Mouse (Mus musculus): ENCODE data around the gene Lrfn3. TPM values are rescaled to one million over a fixed set of nuclear protein-coding genes. Genes with fewer than 3 reads are reported as not detected.
A peak's percentile ranks its signal among the peaks of the same experiment; 100 is the strongest.

Lrfn3 gene
- total and polyA plus RNA-seq, 3 experiments, result 8.2 to 37.6 (median 11.9) TPM

DNA sequence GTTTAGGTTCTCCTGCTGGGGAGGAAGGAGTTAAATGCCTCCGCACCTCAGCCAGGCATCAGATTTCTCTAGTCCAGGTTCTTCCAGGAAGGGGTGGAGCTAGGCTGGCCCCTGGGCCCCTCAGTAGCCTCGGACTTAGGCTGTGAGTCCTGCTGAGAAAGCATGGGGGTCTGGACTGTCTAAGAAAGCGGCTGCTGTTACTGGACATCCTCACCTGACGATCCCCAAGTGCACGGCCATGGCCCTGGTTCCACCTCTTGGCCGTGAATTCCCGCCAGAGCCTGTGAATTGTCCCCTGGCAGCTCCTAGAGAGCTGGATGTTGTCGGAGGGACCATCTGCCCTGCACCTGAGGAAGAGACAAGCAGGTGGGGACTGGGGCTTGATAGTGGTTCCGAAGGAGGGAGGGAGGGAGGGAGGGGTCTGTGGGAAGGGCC lies 47.8 kb downstream of the Lrfn3 start, which contains the start of gene Syne4:
TSS of gene Syne4 (plus strand) at position 87 of the 435 bp plus-strand sequence.
- DNase-seq, result no peak

DNA sequence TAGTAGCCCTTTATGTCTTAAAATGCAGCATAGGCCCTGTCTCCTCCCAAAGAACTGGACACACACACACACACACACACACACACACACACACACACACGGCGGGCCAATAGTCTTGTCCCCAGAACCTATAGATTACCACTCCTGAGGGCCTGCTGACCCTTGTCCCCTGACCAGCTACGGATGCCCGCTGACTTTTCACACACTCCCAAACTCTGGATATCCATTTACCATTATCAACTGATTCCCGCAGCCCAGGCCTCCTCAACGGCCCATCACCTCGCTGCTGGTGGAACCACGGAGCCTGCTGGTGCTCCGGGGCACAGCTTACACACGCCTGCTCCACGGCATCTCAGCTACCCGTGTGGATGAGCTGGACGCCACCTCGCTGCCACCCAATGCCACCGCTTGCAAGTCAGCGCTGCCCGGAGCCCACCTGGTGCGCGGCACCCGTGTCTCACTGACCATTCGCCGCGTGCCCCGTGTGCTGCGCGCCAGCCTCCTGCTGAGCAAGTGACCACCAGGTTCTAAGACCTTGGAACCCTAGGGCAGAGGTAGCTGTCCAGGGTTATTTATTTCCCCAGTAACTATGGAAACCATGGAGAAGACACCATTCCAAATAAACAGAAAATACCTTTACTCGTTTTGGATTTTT lies 48.8 kb downstream of the Lrfn3 start:
- DNase-seq, result no peak

DNA sequence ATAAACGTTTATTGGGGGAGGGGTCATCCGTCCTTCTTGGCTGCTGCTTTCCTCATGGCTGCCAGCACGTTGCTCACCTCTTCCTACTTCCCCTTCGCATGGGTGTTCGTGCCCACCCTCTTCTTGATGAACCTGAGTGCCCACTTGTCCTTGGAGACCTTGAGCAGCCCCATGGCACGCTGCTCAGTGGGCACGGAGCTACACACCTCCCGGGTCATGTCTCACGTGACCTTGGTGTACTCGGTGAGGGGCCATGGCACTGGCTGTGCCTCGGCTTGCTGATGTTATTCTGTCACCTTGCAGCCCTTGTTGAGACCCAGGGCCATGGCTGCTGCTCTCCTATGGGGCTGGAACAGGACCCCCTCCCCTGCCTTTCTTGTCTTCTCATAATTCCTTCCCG lies 52.4 kb downstream of the Lrfn3 start:
- DNase-seq, result no peak

DNA sequence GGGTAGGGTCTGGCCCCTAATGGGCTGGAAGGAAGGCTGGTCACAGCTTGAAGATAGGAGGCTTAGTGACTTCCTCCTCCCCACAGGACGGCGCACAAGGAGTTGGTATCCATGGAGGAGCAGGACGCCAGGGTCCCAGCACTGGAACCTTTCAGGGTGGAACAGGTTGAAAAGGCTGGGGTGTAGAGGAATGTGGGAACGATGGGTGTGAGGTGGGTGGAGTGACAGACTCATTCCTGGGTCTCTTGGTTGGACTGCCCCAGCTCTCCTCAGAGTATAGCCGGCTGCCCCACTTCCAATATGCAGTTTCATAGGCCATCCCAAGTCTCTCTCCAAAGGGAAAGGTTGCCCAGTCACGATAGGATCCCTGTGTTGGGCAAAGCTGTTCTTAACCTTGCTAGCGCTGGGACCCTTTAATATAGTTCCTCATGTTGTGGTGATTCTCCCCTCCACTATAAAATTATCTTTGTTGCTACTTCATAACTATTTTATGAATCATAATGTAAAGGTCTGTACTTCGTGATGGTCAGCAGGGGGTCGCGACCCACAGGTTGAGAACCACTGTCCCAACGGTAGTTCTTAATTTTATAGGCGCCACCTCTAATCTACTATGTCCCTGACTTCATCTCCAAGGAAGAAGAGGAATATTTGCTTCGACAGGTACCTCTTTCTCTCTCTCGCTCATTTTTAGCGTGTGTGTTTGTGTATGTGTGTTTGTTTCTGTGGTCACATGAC lies 53.0 kb downstream of the Lrfn3 start:
- DNase-seq, result no peak

DNA sequence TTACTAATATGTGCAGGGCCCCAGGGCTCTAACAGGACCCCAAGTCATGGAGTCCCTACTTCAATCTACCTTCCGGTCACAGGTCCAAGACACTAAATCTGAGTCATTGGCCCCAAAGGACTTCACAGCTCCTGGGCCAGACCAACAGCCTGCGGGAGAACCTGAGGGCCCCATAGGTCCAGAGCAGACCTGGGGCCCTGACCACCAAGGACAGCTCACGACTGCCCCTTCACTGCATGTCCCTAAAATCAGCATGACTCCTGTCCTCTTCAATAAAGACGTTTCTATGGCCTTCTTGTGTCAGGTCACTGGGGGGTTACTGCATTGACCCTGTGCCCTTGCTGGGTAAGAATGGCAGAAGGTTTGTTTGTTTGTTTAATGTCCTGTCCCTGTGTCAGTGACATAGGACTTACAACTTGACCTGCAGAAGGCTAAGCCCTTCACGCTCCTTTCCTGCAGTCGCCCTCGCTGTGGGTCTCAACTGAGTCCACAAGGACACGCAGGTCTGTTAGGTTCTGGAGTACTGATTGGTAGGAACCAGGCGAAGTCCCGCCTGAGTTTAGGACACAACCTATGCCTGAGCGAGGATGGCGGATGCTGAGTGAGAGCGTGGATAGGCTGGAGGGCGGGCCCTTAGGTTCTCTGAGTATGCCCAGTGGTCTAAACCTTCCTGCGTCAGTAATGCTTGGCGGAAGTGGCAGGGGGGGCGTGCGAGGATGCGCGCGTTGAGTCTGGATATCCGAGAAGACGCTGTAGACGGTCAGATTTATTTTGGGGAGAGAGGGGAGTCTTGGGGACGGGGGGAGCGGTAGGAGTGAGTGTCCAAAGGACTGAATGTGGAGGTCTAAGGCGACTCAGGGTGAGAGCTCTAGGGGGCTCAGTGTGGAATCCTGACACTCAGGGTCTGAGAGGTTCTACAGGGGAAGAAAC lies 54.2 kb downstream of the Lrfn3 start, which contains the start of gene Alkbh6:
TSS of gene Alkbh6 (plus strand) at position 642 of the 930 bp plus-strand sequence.
- DNase-seq, result peak; percentile 96

DNA sequence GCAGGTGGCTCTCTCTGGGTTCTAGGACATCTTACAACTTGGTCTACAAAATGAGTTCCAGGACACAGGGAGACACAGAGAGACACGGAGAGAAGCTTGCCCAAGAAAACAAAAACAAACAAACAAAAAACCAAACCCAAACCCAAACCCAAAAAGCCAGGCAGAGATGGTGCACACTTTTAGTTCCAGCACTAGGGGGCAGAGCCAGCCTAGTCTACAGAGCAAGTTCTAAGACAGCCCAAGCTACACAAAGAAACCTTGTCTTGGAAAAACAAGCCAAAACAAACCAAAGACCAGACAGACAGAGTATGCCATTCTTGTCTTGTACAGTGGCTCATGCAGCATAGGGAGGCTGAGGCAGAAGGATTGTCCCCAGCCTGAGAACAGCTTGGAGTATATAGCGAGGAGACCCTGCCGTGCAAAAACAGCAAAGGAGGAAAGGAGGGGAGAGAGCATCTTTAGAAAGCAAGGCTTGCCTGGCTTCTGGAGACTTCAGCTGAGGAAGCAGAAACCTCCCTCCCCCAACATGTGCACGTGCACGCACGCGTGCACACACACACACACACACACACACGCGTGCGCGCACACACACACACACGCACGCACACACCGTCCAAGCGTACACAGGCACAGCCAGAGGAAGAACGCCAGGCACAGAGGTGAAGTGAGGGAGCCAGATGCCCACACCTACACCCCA lies 56.3 kb downstream of the Lrfn3 start:
- DNase-seq, result no peak

Other genes with a start within 250 kb of the Lrfn3 start
Only the 30 nearest of the 31 such genes appear.
- gene Zfp146, start 193.0 kb downstream of the Lrfn3 start, total RNA-seq (2021), result 10 to 100 TPM; 45.7 to 52.1 TPM
- 2.2 and 2.5 TPM in 2 replicates for gene Zfp146, start 193.0 kb downstream of the Lrfn3 start, polyA plus RNA-seq (2012; rRNA removed)
- 100 to 1,000 TPM; 353 to 482 TPM for gene Cox7a1, start 178.6 kb downstream of the Lrfn3 start, total RNA-seq (2021)
- 27.2 and 28.9 TPM in 2 replicates for gene Cox7a1, start 178.6 kb downstream of the Lrfn3 start, polyA plus RNA-seq (2012; rRNA removed)
- gene Capns1, start 164.0 kb downstream of the Lrfn3 start, total RNA-seq (2021), result 100 to 1,000 TPM; 629 to 666 TPM
- gene Capns1, start 164.0 kb downstream of the Lrfn3 start, polyA plus RNA-seq (2012; rRNA removed), result 1,680 and 2,038 TPM in 2 replicates
- 10 to 100 TPM; 74.2 to 84.9 TPM for gene Polr2i, start 130.8 kb downstream of the Lrfn3 start, total RNA-seq (2021)
- 77.0 and 78.9 TPM in 2 replicates for gene Polr2i, start 130.8 kb downstream of the Lrfn3 start, polyA plus RNA-seq (2012; rRNA removed)
- 100 to 1,000 TPM in 1 of 2 experiments, 10 to 100 TPM in 1; 74.9 to 116 TPM for gene Tbcb, start 130.5 kb downstream of the Lrfn3 start, total RNA-seq (2021)
- gene Tbcb, start 130.5 kb downstream of the Lrfn3 start, polyA plus RNA-seq (2012; rRNA removed), result 40.3 and 41.9 TPM in 2 replicates
- not detected for gene Ovol3, start 127.0 kb downstream of the Lrfn3 start, total RNA-seq (2021)
- gene Ovol3, start 127.0 kb downstream of the Lrfn3 start, polyA plus RNA-seq (2012; rRNA removed), result not detected in 2 replicates
- not detected for gene Thap8, start 82.7 kb downstream of the Lrfn3 start, total RNA-seq (2021)
- gene Thap8, start 82.7 kb downstream of the Lrfn3 start, polyA plus RNA-seq (2012; rRNA removed), result 0.51 and 0.62 TPM in 2 replicates
- gene Wdr62, start 82.4 kb downstream of the Lrfn3 start, total RNA-seq (2021), result 1 to 10 TPM; 4.8 to 6.1 TPM
- gene Wdr62, start 82.4 kb downstream of the Lrfn3 start, polyA plus RNA-seq (2012; rRNA removed), result 16.3 and 17.6 TPM in 2 replicates
- gene Clip3, start 71.0 kb downstream of the Lrfn3 start, total RNA-seq (2021), result 10 to 100 TPM; 27.9 to 28.7 TPM
- 10.2 and 17.3 TPM in 2 replicates for gene Clip3, start 71.0 kb downstream of the Lrfn3 start, polyA plus RNA-seq (2012; rRNA removed)
- gene Alkbh6, start 54.1 kb downstream of the Lrfn3 start, total RNA-seq (2021), result 10 to 100 TPM; 57.8 to 73.6 TPM
- gene Alkbh6, start 54.1 kb downstream of the Lrfn3 start, polyA plus RNA-seq (2012; rRNA removed), result 276 and 312 TPM in 2 replicates
- gene Syne4, start 48.0 kb downstream of the Lrfn3 start, total RNA-seq (2021), result 10 to 100 TPM; 18.8 to 34.5 TPM
- gene Syne4, start 48.0 kb downstream of the Lrfn3 start, polyA plus RNA-seq (2012; rRNA removed), result 51.8 and 59.1 TPM in 2 replicates
- 1 to 10 TPM; 1.2 to 1.6 TPM for gene E130208F15Rik, start 41.0 kb downstream of the Lrfn3 start, total RNA-seq (2021)
- gene E130208F15Rik, start 41.0 kb downstream of the Lrfn3 start, polyA plus RNA-seq (2012; rRNA removed), result 2.0 and 2.7 TPM in 2 replicates
- 10 to 100 TPM in 1 of 2 experiments, 1 to 10 TPM in 1; 9.1 to 18.7 TPM for gene Sdhaf1, start 38.9 kb downstream of the Lrfn3 start, total RNA-seq (2021)
- 52.4 and 74.3 TPM in 2 replicates for gene Sdhaf1, start 38.9 kb downstream of the Lrfn3 start, polyA plus RNA-seq (2012; rRNA removed)
- 10 to 100 TPM; 34.7 to 41.9 TPM for gene Tyrobp, start 51.0 kb upstream of the Lrfn3 start, total RNA-seq (2021)
- gene Tyrobp, start 51.0 kb upstream of the Lrfn3 start, polyA plus RNA-seq (2012; rRNA removed), result 73.3 and 87.9 TPM in 2 replicates
- gene Hcst, start 57.1 kb upstream of the Lrfn3 start, total RNA-seq (2021), result 1 to 10 TPM; 1.2 to 2.0 TPM
- gene Hcst, start 57.1 kb upstream of the Lrfn3 start, polyA plus RNA-seq (2012; rRNA removed), result 6.3 and 7.9 TPM in 2 replicates
- gene Nfkbid, start 59.0 kb upstream of the Lrfn3 start, total RNA-seq (2021), result 1 to 10 TPM; 1.1 to 1.3 TPM
- 3.7 and 4.1 TPM in 2 replicates for gene Nfkbid, start 59.0 kb upstream of the Lrfn3 start, polyA plus RNA-seq (2012; rRNA removed)
- gene Aplp1, start 82.8 kb upstream of the Lrfn3 start, total RNA-seq (2021), result 10 to 100 TPM; 22.7 to 43.2 TPM
- gene Aplp1, start 82.8 kb upstream of the Lrfn3 start, polyA plus RNA-seq (2012; rRNA removed), result 37.7 and 54.1 TPM in 2 replicates
- not detected for gene Kirrel2, start 94.9 kb upstream of the Lrfn3 start, total RNA-seq (2021)
- not detected in 2 replicates for gene Kirrel2, start 94.9 kb upstream of the Lrfn3 start, polyA plus RNA-seq (2012; rRNA removed)
- not detected for gene Nphs1, start 95.5 kb upstream of the Lrfn3 start, total RNA-seq (2021)
- not detected in 2 replicates for gene Nphs1, start 95.5 kb upstream of the Lrfn3 start, polyA plus RNA-seq (2012; rRNA removed)
- gene Prodh2, start 130.8 kb upstream of the Lrfn3 start, total RNA-seq (2021), result under 1 TPM in 1 of 2 experiments, not detected in 1; 0.86 TPM
- 0.10 TPM in 1 of 2 replicates, not detected in the other for gene Prodh2, start 130.8 kb upstream of the Lrfn3 start, polyA plus RNA-seq (2012; rRNA removed)
- 1 to 10 TPM; 2.2 to 3.1 TPM for gene Arhgap33, start 172.3 kb upstream of the Lrfn3 start, total RNA-seq (2021)
- 20.3 and 23.2 TPM in 2 replicates for gene Arhgap33, start 172.3 kb upstream of the Lrfn3 start, polyA plus RNA-seq (2012; rRNA removed)
- gene Hspb6, start 189.4 kb upstream of the Lrfn3 start, total RNA-seq (2021), result 10 to 100 TPM; 22.4 to 38.7 TPM
- gene Hspb6, start 189.4 kb upstream of the Lrfn3 start, polyA plus RNA-seq (2012; rRNA removed), result 96.2 and 110 TPM in 2 replicates
- 1 to 10 TPM; 6.8 to 7.0 TPM for gene Proser3, start 189.5 kb upstream of the Lrfn3 start, total RNA-seq (2021)
- gene Proser3, start 189.5 kb upstream of the Lrfn3 start, polyA plus RNA-seq (2012; rRNA removed), result 10.4 and 10.8 TPM in 2 replicates
- 10 to 100 TPM; 43.7 to 71.4 TPM for gene Lin37, start 197.1 kb upstream of the Lrfn3 start, total RNA-seq (2021)
- 47.5 and 53.5 TPM in 2 replicates for gene Lin37, start 197.1 kb upstream of the Lrfn3 start, polyA plus RNA-seq (2012; rRNA removed)
- 10 to 100 TPM; 73.3 to 92.5 TPM for gene U2af1l4, start 200.5 kb upstream of the Lrfn3 start, total RNA-seq (2021)
- gene U2af1l4, start 200.5 kb upstream of the Lrfn3 start, polyA plus RNA-seq (2012; rRNA removed), result 80.1 and 92.3 TPM in 2 replicates
- gene Gm49396, start 200.6 kb upstream of the Lrfn3 start, total RNA-seq (2021), result 1 to 10 TPM; 3.6 to 4.8 TPM
- 0.93 and 1.7 TPM in 2 replicates for gene Gm49396, start 200.6 kb upstream of the Lrfn3 start, polyA plus RNA-seq (2012; rRNA removed)
- gene Psenen, start 200.9 kb upstream of the Lrfn3 start, total RNA-seq (2021), result 100 to 1,000 TPM; 185 to 190 TPM
- gene Psenen, start 200.9 kb upstream of the Lrfn3 start, polyA plus RNA-seq (2012; rRNA removed), result 88.6 and 123 TPM in 2 replicates
- 1 to 10 TPM; 3.0 to 3.8 TPM for gene Igflr1, start 202.7 kb upstream of the Lrfn3 start, total RNA-seq (2021)
- gene Igflr1, start 202.7 kb upstream of the Lrfn3 start, polyA plus RNA-seq (2012; rRNA removed), result 6.9 and 10.1 TPM in 2 replicates
- 10 to 100 TPM; 28.5 to 41.4 TPM for gene Kmt2b, start 226.0 kb upstream of the Lrfn3 start, total RNA-seq (2021)
- 50.2 and 50.4 TPM in 2 replicates for gene Kmt2b, start 226.0 kb upstream of the Lrfn3 start, polyA plus RNA-seq (2012; rRNA removed)
- gene Zbtb32, start 236.1 kb upstream of the Lrfn3 start, total RNA-seq (2021), result under 1 TPM in 1 of 2 experiments, not detected in 1; 0.46 TPM
- gene Zbtb32, start 236.1 kb upstream of the Lrfn3 start, polyA plus RNA-seq (2012; rRNA removed), result 0.44 and 0.45 TPM in 2 replicates

Data from adrenal gland, adult 2 months (tissue).